Mouse (Mus musculus) heart, adult 11 months (tissue): ENCODE measurements around the gene Vopp1.
A peak's percentile ranks its signal among the peaks of the same experiment; 100 is the strongest.

Experiments used
- DNase-seq: peaks from one replicate; pipeline ENCODE4 v3.0.0; 2022

Vopp1 gene

GRCm38 (mm10) chr6:57701686-57702085, 123.3 kb downstream of the Vopp1 start:
- DNase-seq = no peak

GRCm38 (mm10) chr6:57693116-57693515, 131.8 kb downstream of the Vopp1 start:
- DNase-seq = peak; percentile 75

GRCm38 (mm10) chr6:57691467-57692261, 133.3 kb downstream of the Vopp1 start, which contains the start of gene Pyurf:
TSS of gene Pyurf (minus strand) at chr6:57692078.
- peak; percentile 99 for DNase-seq

DNA sequence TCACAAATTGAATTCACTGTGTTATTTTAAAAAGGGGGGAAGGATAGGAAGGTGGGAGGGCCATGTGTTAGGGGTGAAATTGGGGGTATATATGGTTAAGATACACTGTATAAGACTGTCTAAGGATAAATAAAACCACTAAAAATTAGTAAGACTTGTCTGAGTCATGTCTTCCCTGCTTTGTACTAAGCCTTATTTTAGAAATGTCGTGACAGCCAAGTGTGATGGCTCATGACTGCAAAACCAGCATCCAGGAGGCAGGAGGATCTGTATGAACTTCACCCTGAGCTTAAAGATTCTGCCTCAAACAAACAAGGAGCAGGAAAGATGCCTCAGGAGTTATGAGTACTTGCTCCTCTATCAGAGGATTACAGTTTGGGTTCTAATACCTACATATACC, 140.8 kb downstream of the Vopp1 start:
- no peak for DNase-seq
